Mouse (Mus musculus): ENCODE results near the gene H2-D1. TPM values are rescaled to one million over a fixed set of nuclear protein-coding genes. Genes with fewer than 3 reads are reported as not detected.
"Not testable (repeated sequence)": the region's sequence is repeated elsewhere in the genome, so short reads cannot be mapped to it uniquely, and the experiment has no call there.

Gene H2-D1
- total RNA-seq (2017): 2,114 and 2,381 TPM in 2 replicates

DNA sequence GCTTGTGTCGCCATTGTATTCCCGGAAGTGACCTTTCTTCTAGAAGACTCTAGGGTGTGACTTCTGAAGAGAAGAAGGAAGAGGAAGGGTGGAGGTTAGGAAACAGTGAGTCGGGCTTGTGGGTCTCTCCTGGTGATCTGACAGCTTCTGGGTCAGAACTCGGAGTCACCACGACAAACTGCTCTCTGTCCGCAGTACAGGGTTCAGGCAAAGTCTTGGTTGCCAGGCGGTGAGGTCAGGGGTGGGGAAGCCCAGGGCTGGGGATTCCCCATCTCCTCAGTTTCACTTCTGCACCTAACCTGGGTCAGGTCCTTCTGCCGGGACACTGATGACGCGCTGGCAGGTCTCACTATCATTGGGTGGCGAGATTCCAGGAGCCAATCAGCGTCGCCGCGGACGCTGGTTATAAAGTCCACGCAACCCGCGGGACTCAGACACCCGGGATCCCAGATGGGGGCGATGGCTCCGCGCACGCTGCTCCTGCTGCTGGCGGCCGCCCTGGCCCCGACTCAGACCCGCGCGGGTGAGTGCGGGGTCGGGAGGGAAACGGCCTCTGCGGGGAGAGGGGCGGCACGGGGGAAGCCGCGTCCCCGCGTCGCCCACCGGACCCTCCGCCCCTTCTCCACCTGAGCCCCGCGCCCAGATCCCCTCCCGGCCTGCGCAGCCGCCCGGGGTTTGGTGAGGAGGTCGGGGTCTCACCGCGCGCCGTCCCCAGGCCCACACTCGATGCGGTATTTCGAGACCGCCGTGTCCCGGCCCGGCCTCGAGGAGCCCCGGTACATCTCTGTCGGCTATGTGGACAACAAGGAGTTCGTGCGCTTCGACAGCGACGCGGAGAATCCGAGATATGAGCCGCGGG lies at the start of gene H2-D1:
TSS of gene H2-D1 (plus strand) at position 67 of the 859 bp plus-strand sequence.
- peak; percentile 80 for ATAC-seq (ENCODE audit: extremely low read depth, insufficient number of reproducible peaks, low FRiP score, poor library complexity, severe bottlenecking)

DNA sequence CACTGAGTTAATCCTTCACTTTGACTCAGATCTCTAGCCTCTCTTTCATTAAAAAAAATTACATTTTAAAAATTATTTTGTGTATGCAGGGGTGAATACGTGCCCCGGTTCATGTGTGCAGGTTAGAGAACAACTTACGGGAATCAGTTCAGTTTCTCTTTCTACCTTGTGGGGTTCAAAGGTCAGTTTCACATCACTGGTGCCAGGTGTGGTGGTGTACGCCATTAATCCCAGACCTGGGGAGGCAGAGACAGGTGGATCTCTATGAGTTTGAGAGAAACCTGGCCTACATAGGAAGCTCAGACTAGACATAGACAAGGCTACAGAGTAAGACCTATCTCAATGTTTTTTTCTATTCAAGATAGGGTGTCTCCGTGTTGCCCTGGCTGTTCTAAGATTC lies 49.5 kb upstream of the H2-D1 start:
- ATAC-seq (ENCODE audit: extremely low read depth, insufficient number of reproducible peaks, low FRiP score, poor library complexity, severe bottlenecking): no peak

DNA sequence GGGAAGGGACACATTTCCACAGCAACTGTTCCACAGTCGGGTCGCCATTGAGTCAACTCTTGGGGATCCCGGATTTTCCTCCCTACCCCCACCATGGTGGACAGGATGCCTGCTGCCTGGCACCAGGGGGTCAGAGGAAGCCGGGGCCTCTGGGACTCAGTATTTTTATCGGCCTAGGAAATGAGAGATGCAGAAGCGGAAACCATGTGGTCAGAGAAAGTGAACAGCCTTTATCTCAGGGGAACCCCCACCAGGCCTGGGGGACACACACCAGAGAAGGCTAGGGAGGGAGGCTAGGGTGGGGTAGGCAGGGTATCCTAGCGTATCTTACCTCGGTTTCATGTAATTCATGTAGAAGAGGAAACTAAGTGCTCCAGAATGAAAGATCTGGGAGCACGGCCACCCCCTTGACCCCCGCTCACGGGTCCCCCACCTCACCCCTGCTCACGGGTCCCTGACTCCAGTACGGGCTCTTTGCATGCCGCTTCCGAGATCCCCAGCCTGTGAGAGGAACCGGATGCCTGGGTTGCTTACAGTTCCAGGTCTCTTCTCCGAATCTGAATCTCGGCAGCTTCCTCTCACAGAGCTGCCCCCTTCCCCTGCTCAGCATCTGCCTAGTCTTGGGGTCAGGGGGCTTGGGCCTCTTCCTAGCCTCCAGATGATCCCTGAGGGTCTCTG lies 43.9 kb upstream of the H2-D1 start:
- ATAC-seq (ENCODE audit: extremely low read depth, insufficient number of reproducible peaks, low FRiP score, poor library complexity, severe bottlenecking): peak; percentile 68

DNA sequence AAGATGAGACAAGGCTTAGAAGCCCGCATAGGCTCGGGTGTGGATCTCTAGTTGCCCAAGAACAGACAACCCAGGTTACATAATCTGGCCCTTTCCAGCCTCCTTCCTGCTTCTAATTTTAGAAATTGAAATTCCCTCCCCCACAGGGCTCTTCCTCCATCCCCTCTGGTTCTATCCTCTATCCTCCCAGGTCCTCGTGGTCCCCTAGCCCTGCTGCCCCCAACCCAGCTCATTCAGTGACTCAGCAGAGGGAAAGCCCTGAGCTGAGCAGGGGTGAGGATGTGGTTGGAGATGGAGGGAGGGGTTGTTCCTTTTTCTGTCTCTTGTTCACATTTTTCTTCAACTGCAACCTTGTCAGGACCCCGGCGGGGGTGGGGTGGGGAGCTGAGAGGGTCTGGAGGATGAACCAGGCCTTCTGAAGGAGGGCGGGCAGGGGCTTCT lies 42.9 kb upstream of the H2-D1 start:
- ATAC-seq (ENCODE audit: extremely low read depth, insufficient number of reproducible peaks, low FRiP score, poor library complexity, severe bottlenecking): peak; percentile 37; the same call in 1 of the 2 replicates

DNA sequence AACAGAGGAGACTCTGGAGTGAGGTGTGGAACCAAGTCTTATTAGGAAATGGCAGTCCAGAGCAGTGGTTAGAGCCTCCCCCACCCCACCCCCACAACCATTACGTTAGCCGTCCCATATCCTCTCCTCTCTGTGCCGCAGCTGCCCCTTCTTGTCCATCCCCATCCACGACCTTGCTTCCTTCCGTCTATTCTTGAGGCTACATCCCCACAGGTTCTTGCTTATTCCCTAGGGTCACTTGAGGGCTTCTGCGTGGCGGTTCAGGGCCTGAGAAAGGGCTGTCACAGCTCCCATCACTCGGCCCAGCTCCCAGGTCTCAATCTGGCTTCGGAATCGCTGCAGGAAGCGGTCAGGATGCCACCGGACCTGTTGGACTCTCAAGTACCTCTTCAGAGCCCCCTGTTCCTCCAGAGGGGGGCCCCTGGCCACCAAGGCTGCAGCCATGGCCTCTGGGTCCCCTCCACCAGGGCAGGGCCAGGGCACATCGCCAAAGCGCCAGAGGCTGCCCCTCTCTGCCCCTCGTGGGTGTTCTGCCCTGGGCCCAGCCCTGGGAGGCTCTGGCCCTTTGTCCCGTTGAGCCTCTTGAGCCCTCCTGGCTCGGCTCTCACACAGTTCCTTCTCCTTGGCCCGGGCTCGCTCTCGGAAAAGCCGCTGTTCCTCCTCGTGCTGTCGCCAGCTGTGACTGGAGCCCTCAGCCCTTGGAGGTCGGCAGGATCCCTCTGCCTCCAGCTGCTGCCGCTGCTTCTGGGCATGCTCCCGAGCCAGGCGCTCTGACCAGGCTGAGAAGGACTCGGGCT lies 42.2 kb upstream of the H2-D1 start, which contains the start of gene Gm16181:
TSS of gene Gm16181 (plus strand) at position 679 of the 797 bp plus-strand sequence.
- no peak for ATAC-seq (ENCODE audit: extremely low read depth, insufficient number of reproducible peaks, low FRiP score, poor library complexity, severe bottlenecking)

DNA sequence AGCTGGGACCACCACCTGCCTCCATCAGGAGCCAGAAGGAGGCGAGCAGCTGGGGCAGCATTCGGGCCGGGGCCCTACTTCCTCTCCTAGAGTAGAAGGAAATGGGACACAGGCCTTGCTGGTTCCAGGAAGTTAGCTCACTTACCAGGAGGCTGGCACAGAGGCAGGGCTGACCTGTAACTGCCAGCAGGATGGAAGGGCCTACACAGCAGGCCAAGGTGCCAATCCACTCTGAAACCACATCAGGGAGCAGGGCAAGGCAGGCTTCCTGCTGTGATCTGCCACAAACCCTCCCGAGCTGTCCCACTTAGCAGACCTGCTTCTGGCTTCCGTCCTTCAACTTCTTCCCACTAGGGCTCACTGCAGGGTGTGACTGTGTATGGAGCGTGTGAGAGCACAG lies 40.2 kb upstream of the H2-D1 start:
- no peak for ATAC-seq (ENCODE audit: extremely low read depth, insufficient number of reproducible peaks, low FRiP score, poor library complexity, severe bottlenecking)

DNA sequence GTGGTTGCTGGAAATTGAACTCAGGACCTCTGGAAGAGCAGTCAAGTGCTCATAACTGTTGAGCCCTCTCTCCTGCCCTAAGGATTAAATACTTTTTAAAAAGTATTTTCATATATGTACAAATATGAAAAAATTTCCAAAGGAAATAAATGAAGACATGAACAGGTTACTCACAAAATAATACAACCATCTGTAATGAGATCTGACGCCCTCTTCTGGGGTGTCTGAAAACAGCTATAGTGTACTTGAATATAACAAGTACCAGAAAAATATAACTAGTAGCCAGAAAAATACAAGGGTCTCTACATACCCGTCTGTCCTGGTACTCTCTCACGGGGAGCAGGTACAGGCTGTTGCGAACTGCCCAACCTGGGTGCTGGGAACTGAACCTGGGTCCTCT lies 37.9 kb upstream of the H2-D1 start:
- ATAC-seq (ENCODE audit: extremely low read depth, insufficient number of reproducible peaks, low FRiP score, poor library complexity, severe bottlenecking): no peak

DNA sequence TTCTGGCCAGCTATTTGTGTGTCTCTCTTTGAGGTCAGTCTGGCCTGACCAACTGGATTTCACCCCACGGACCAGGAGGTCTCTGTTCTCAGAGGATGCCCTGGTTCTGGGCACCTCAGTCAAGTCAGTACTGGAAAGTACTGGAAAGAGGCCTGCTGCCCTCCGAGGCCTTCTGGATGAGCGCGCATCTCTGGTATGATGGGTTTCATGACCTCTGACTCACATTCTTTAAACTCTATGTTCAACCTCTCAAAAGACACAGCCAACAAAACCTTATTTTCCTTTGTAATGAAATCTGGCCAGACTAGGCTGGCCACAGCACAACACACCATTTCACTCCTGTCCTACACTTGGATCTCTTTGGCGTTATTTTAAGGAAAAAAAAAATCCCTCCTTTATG lies 37.1 kb upstream of the H2-D1 start:
- no peak for ATAC-seq (ENCODE audit: extremely low read depth, insufficient number of reproducible peaks, low FRiP score, poor library complexity, severe bottlenecking)

DNA sequence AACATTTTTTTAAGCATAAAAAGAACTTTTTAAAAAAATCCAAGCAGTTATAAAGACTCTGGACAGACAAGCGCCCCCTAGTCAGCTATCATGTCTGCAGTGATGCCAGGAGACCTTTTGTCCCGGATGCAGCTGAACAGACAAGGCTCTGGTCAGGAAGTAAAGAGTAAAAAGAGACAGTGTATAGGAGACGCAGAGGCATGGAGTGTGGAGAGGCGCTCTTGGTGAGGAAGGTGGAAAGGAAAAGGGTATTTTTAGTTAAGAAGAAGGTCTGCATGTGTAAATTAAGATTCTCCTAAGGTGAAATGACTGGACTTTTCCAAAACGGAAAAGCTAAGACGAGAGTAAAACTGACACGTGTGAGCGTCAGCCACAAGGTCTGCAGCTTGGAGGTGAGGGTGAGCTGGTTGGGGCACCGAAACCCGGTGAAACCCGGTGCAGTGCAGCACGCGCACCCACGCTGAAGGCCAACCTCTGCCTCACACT lies 35.9 kb upstream of the H2-D1 start:
- ATAC-seq (ENCODE audit: extremely low read depth, insufficient number of reproducible peaks, low FRiP score, poor library complexity, severe bottlenecking): no peak

DNA sequence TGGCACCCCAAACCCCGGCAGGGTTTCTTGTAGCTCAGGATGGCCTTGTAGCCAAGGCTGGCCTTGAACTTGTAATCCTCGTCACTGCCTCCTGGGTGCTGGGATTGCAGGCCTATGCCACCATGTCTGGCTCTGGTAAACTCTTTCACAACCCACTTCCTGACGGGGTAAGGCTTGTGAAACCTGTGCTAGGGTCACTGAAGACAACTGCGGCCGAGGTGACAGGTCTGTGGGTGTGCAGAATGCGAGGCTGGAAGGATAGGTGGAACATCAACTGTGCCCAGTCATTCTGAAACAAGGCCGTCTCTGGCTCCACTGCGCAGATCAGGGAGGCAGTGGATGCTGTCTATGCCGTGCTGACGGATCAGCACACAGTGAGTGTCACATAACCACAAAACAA lies 31.5 kb upstream of the H2-D1 start:
- ATAC-seq (ENCODE audit: extremely low read depth, insufficient number of reproducible peaks, low FRiP score, poor library complexity, severe bottlenecking): peak; percentile 47

DNA sequence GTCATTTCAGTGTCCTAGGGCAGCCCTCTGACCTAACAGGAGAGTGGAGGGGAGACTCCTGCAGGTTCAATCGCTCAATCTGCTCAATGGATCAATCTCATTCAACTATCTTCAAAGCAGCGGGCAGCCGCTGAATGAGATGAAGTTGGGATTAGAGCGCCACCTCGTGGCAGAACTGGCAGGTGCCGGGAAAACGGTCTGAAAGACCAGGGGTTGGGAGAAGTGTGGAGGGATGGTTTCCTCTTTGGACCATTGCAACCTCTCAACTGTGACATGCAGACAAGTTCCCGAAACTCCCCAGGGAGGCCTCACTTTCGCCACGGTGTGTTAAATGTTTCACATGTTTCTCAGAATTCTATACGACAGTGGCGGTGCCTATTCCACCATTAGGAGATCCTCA lies 30.5 kb upstream of the H2-D1 start:
- peak; percentile 35; the same call in 1 of the 2 replicates for ATAC-seq (ENCODE audit: extremely low read depth, insufficient number of reproducible peaks, low FRiP score, poor library complexity, severe bottlenecking)

DNA sequence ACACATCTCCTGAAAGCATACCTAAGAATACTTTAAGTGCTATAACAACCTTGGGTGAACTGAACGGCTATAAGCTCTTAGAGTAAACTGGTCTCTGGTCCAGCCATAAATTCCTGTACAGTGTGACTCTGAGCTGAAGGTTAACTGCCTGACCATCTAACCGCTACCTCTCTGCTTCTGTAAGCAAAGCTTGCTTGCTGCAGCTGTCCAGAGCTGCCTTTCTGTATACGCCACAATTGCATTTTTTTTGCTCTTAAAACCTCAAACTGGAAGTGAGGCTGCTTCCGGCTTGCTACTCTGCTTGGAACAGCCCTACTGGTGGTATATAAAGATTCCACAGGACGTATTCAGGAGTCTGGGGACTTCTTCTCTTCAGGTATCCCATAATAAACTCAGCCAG lies 29.9 kb upstream of the H2-D1 start:
- ATAC-seq (ENCODE audit: extremely low read depth, insufficient number of reproducible peaks, low FRiP score, poor library complexity, severe bottlenecking): no peak

DNA sequence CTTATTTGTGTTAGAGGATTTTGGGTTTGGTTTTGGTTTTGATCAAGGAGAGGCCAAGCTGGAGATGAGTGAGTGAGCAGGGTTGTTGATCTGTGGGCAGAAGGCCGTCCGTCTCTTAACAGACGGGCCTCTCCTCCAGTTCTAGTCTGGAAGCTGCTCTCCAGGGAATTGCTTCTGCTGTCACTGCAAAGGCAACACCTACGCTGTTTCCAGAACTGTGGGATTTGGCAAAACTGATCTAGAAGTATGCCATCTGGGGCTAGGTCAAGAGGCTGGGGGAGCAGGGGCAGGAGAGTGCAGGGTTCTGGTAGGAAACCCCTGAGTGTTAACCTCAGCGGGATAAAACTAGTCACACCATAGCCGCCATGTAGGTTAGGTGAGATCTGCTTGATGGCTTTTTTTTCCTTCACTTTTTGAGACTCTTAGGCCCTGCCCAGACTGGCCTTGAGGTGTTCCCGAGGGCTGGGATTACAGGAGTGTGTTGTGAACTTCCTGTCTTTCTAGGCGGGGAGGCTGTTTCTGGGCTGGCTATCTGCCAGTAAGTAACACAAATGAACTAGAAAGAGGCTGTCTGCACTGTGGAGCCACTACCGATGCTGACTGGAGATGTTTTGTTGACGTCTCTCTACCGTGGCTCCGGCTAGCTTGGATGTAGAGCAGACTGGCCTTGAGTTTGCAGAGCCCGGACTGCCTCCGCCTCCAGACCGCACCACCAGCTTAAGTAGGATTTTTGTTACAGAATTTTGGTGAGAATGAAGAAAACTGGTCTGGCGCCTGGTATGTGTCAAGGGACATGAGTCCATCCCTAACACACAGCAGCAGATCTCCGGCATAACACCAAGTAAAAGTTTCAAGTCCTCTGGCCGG lies 29.2 kb upstream of the H2-D1 start, which contains the start of gene Atp6v1g2:
TSS of gene Atp6v1g2 (plus strand) at position 547 of the 867 bp plus-strand sequence.
- ATAC-seq (ENCODE audit: extremely low read depth, insufficient number of reproducible peaks, low FRiP score, poor library complexity, severe bottlenecking): no peak

DNA sequence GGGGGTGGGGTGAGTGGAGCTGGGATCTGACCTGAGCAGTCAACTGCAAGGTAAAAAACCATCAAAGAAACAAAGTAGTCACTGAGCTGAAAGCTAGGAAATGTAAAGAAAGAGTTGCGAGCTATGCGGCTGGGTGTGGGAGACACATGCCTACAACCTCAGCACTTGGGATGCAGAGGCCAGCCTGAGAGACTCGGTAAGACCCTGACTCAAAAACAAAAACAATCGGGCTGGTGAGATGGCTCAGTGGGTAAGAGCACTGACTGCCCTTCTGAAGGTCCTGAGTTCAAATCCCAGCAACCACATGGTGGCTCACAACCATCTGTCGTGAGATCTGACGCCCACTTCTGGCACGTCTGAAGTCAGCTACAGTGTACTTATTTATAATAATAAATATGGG lies 28.4 kb upstream of the H2-D1 start:
- ATAC-seq (ENCODE audit: extremely low read depth, insufficient number of reproducible peaks, low FRiP score, poor library complexity, severe bottlenecking): not testable (repeated sequence)

DNA sequence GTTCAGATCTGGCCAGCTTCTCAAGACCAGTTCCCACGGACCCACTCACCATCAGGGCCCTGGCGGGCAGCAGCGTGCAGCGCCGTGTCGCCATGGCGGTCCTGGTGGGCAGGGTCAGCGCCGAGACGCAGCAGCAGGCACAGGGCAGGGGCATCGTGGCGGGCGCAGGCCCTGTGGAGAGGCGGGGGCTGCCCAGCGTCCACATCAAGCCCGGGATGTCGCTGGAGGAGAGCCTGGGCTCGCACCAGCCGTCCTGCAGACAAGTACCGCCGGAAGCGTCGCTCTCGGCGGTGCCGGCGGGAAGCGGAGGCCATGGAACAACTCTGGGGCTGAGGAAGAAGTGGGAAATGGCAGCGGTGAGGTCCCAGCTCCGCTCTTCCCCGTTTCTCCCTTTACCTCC lies 27.6 kb upstream of the H2-D1 start:
- ATAC-seq (ENCODE audit: extremely low read depth, insufficient number of reproducible peaks, low FRiP score, poor library complexity, severe bottlenecking): no peak

DNA sequence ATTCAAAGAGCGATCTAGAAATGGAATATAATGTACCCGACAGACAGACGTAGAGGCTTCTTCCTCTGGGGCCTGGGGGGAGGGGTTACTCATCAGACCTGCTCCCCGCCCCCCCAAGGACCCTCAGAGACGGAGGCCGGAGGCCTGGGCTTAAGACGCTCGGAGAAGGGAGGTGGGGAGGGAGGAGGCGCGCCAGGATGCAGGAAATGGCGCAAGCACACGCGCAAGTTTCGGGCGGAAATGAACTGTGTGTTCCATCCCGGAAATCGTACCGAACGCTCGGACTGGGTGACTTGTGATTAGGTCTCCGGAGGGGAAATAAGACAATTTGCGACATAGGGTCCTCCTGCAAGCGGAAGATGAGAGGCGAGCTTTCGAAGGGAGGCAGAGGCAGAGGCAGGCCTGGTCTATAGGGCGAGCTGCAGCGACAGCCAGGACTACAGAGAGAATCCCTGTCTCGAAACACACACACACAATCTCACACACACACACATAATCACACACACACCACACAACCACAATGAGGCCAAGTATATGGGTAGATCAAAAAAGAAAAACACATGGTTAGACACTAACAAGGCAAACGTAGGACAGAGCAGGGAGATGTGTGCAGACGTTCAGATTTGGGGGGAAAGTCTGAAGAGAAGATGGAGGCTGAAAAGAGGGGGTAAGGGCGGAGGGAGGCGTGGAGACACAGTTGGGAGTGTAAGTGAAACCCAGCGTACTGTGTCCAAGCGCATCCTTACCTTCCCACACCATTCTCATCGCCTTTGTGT lies 26.7 kb upstream of the H2-D1 start, which contains the start of gene Nfkbil1:
TSS of gene Nfkbil1 (minus strand) at position 179 of the 776 bp plus-strand sequence.
- peak; percentile 53 for ATAC-seq (ENCODE audit: extremely low read depth, insufficient number of reproducible peaks, low FRiP score, poor library complexity, severe bottlenecking)

DNA sequence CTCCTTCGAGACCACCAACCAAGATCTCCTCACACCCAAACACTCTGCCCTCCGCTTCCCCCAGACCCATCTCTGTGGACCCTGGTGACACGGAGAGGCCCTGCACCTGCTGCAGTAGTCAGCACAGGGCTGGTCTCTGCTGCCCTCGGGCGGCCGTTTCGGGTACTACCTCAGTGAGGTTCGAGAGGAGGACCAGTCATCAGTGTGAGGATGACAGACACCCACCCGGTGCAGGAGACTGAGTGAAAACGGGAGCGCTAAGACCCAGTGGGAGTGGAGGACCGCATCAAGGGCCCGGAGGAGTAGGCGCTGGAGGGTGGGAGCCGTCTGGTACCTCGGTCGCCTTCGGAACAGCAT lies 26.2 kb upstream of the H2-D1 start:
- ATAC-seq (ENCODE audit: extremely low read depth, insufficient number of reproducible peaks, low FRiP score, poor library complexity, severe bottlenecking): peak; percentile 73

Measured in neutrophil, adult 5-6 weeks (primary cell).